Mouse (Mus musculus) bone marrow, adult 2 months (tissue): ENCODE data around the gene Calcrl.

Experiments
- CTCF ChIP-seq: fragments of 200-500 bp; IDR thresholded peaks from 2 replicates; pipeline ENCODE4 v1.5.1; 2011; ENCODE audit warnings: low read length, control low read depth; ENCODE audit not compliant: control insufficient read depth, insufficient read depth
- POLR2A ChIP-seq: fragments of 200-500 bp; IDR thresholded peaks from 2 replicates; pipeline ENCODE4 v1.6.1; 2011; ENCODE audit warnings: low read depth, mild to moderate bottlenecking, control low read depth, low read length, borderline replicate concordance; ENCODE audit not compliant: control insufficient read depth

- TF ChIP-seq CTCF (no peak), POLR2A (no peak)
Observed at GRCm38 (mm10) chr2:84416501-84416900, 8.7 kb downstream of the Calcrl start.
